Mouse (Mus musculus) erythroblast, embryonic 14.5 days (primary cell): ENCODE results near the gene Dyx1c1. TPM values are rescaled to one million over a fixed set of nuclear protein-coding genes. Genes with fewer than 3 reads are reported as not detected.

ENCODE experiments used
- H3K27me3 ChIP-seq: 2 replicates; pipeline ENCODE4 v1.6.1; 2012; ENCODE audit warnings: inconsistent platforms; ENCODE audit not compliant: control insufficient read depth
- H3K36me3 ChIP-seq: 2 replicates; pipeline ENCODE4 v1.6.1; 2012; ENCODE audit warnings: mild to moderate bottlenecking, inconsistent platforms; ENCODE audit not compliant: control insufficient read depth
- H3K4me1 ChIP-seq: 2 replicates; pipeline ENCODE4 v1.6.1; 2012; ENCODE audit warnings: inconsistent platforms; ENCODE audit not compliant: control insufficient read depth
- H3K4me3 ChIP-seq: replicated peaks from 2 replicates; pipeline ENCODE3; 2012; ENCODE audit warnings: moderate library complexity, mild to moderate bottlenecking, inconsistent platforms
- H3K9me3 ChIP-seq: 2 replicates; pipeline ENCODE4 v1.6.1; 2012; ENCODE audit warnings: low read length, inconsistent platforms, mixed read lengths; ENCODE audit not compliant: control insufficient read depth
- GATA1 ChIP-seq: IDR thresholded peaks from 2 replicates; pipeline ENCODE4 v1.6.1; 2012; ENCODE audit warnings: low read length, inconsistent platforms, mixed read lengths
- TAL1 ChIP-seq: IDR thresholded peaks from 3 replicates; pipeline ENCODE4 v1.6.1; 2012; ENCODE audit warnings: low read length, inconsistent platforms, mixed read lengths
- polyA plus RNA-seq: library from polyadenylated mRNA; stranded (reverse); fragments of >175 nt; gene quantifications from 2 replicates; pipeline ENCODE4 v1.2.3, GENCODE M21; 2012

Gene Dyx1c1
- polyA plus RNA-seq, 1 experiment, result not detected

DNA sequence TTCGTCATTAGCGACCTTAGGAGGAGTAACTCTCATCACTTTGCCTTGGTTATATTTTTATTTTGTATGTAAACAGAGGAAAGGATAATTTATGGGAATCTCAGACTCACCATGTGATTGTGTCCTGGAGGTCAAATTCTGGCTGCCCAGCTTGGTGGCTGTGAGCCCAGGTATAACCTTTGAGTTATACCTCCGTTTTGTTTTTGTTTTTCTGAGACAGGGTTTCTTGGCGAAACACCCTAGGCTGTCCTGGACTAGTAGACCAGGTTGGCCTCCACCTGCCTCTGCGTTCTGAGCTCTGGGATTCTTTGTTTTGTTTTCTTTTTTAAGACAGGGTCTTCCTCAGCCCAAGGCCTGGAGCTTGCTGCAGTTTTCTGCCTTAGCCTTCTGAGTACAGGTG, 30.1 kb downstream of the Dyx1c1 start:
- TF ChIP-seq GATA1, result no peak
- no peak for TF ChIP-seq TAL1
- Histone ChIP-seq H3K27me3 (no peaks in the 10 kb centered on the region), H3K36me3 (no peaks in the 10 kb centered on the region), H3K9me3 (no peaks in the 10 kb centered on the region), H3K4me1 (peaks cover 23% of the 10 kb centered on the region), H3K4me3 (no peak overlapping the region)

- H3K4me3 ChIP-seq, result no peak overlapping the region
- H3K36me3 ChIP-seq, result no peaks in the 10 kb centered on the region
- H3K4me1 ChIP-seq, result peaks cover 4% of the 10 kb centered on the region
- H3K27me3 ChIP-seq, result no peaks in the 10 kb centered on the region
- no peaks in the 10 kb centered on the region for H3K9me3 ChIP-seq
- TF ChIP-seq TAL1 (no peak), GATA1 (no peak)
These were observed 32.8 kb downstream of the Dyx1c1 start for GRCm38 (mm10) chr9:72991420-72991819.

GRCm38 (mm10) chr9:72992576-72992975, 34.0 kb downstream of the Dyx1c1 start:
- no peaks in the 10 kb centered on the region for H3K9me3 ChIP-seq
- no peak for TF ChIP-seq TAL1
- no peak for TF ChIP-seq GATA1

DNA sequence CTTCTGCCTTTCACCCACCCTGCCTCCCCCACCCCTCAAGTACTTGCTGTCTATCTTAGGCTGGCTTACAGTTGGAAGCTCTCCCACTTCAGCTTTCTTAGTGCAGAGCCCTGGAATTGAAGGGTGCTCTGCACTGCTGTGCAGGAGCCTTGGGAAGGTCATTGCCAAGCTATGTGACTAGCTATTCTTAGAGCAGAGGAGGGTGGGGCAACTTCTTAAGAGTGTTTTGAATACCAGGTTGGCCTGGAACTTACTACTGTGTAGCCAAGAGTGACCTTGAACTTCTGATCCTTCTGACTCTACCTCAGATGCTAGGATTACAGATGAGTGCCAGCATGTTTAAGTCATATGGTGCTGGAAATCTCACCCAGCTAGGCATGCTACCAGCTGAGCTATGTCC, 37.6 kb downstream of the Dyx1c1 start:
- Histone ChIP-seq H3K4me1 (no peaks in the 10 kb centered on the region), H3K27me3 (no peaks in the 10 kb centered on the region), H3K4me3 (no peak overlapping the region), H3K9me3 (no peaks in the 10 kb centered on the region), H3K36me3 (no peaks in the 10 kb centered on the region)
- TF ChIP-seq GATA1 (no peak), TAL1 (no peak)

More at GRCm38 (mm10) chr9:72992576-72992975, 34.0 kb downstream of the Dyx1c1 start:
- Histone ChIP-seq H3K4me3 (no peak overlapping the region), H3K4me1 (no peaks in the 10 kb centered on the region), H3K27me3 (no peaks in the 10 kb centered on the region), H3K36me3 (no peaks in the 10 kb centered on the region)

GRCm38 (mm10) chr9:72996806-72997205, 38.2 kb downstream of the Dyx1c1 start:
- Histone ChIP-seq H3K9me3 (no peaks in the 10 kb centered on the region), H3K27me3 (no peaks in the 10 kb centered on the region), H3K36me3 (no peaks in the 10 kb centered on the region), H3K4me3 (no peak overlapping the region), H3K4me1 (no peaks in the 10 kb centered on the region)
- no peak for TF ChIP-seq TAL1

GRCm38 (mm10) chr9:73000487-73000886, 41.9 kb downstream of the Dyx1c1 start:
- no peak overlapping the region for H3K4me3 ChIP-seq
- no peaks in the 10 kb centered on the region for H3K4me1 ChIP-seq
- no peak for TF ChIP-seq TAL1
- no peak for TF ChIP-seq GATA1
- no peaks in the 10 kb centered on the region for H3K9me3 ChIP-seq
- peaks cover 2% of the 10 kb centered on the region for H3K36me3 ChIP-seq
- no peaks in the 10 kb centered on the region for H3K27me3 ChIP-seq

DNA sequence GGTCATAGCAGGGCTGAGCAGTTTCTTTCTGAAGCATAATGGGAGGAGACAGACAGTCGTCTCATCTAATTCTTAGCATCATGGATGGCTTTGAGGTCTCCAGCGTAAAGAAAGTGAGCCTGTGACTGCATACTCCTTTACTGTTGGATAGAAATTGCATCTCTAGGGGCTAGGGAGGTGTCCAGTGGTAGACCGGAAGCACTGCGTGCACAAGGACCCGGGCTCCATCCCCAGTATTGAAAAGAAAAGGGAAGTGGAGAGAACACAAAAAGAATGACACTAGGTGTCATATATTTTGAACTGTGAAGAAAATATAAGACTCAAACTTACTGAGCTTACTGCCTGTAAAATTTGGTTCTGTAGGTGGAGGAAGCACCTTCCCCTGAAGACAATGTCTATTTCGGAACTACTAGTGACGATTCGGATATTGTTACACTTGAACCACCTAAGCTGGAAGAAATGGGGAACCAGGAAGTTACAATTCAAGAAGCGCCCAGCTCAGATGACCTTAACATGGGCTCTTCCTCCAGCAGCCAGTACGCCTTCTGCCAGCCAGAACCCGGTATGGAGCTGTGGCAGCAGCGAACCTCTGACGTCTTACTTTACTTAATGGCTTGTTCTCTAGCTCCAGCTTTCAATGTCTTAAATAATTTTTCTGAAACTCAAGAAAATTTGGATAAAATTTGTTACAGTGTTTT, 42.9 kb downstream of the Dyx1c1 start:
- Histone ChIP-seq H3K36me3 (peaks cover 7% of the 10 kb centered on the region), H3K4me1 (no peaks in the 10 kb centered on the region), H3K27me3 (no peaks in the 10 kb centered on the region), H3K9me3 (no peaks in the 10 kb centered on the region), H3K4me3 (no peak overlapping the region)
- TF ChIP-seq GATA1 (no peak), TAL1 (no peak)

DNA sequence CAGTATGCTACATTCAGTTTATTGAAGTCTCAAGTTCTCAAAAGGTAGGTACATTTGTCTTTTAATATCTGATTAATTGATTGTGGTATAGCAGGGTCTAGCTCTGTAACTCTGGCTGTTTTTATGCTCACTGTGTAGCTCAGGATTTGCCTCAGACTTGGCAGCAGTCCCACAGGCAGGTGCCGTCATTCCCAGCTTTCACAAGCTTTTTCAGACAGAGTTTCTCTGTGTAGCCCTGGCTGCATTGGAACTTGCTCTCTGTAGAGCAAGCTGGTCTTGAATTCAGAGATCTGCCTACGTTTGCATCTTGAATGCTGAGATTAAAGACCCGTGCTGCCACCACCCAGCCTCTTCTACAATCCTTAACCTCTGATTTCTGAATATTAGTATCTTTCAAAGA, 43.6 kb downstream of the Dyx1c1 start:
- H3K4me1 ChIP-seq, result no peaks in the 10 kb centered on the region
- H3K36me3 ChIP-seq, result peaks cover 7% of the 10 kb centered on the region
- no peaks in the 10 kb centered on the region for H3K27me3 ChIP-seq
- H3K9me3 ChIP-seq, result no peaks in the 10 kb centered on the region
- no peak overlapping the region for H3K4me3 ChIP-seq
- no peak for TF ChIP-seq TAL1

GRCm38 (mm10) chr9:73004076-73004475, 45.5 kb downstream of the Dyx1c1 start:
- Histone ChIP-seq H3K36me3 (peaks cover 7% of the 10 kb centered on the region), H3K27me3 (no peaks in the 10 kb centered on the region), H3K9me3 (no peaks in the 10 kb centered on the region), H3K4me3 (no peak overlapping the region), H3K4me1 (no peaks in the 10 kb centered on the region)
- no peak for TF ChIP-seq GATA1
- TF ChIP-seq TAL1, result no peak

GRCm38 (mm10) chr9:73005106-73005505, 46.5 kb downstream of the Dyx1c1 start:
- TF ChIP-seq GATA1, result no peak
- H3K9me3 ChIP-seq, result no peaks in the 10 kb centered on the region
- H3K27me3 ChIP-seq, result no peaks in the 10 kb centered on the region
- no peak overlapping the region for H3K4me3 ChIP-seq
- peaks cover 9% of the 10 kb centered on the region for H3K36me3 ChIP-seq
- no peaks in the 10 kb centered on the region for H3K4me1 ChIP-seq
